Mouse (Mus musculus) midbrain, postnatal 0 days (tissue): Measurements from ENCODE around the gene Dnhd1. TPM values are rescaled to one million over a fixed set of nuclear protein-coding genes. Genes with fewer than 3 reads are reported as not detected.

Experiments used
- ATAC-seq: fragments of 200-750 bp; cut with Nextera tagmentation; 2 replicates; pipeline ENCODE4 v1.8.0; 2017; ENCODE audit warnings: moderate number of reproducible peaks, mild to moderate bottlenecking, moderate TSS enrichment, moderate library complexity; ENCODE audit not compliant: low FRiP score
- DNase-seq: peaks from one replicate; pipeline ENCODE4 v3.0.0-alpha.2; 2015; ENCODE audit warnings: low spot score
- H3K27ac ChIP-seq: fragments of 300-500 bp; sonication (generic); 2 replicates; pipeline ENCODE4 v1.5.1; 2014; ENCODE audit warnings: low read depth, mild to moderate bottlenecking, low read length, mixed read lengths
- H3K27me3 ChIP-seq: fragments of 300-500 bp; sonication (generic); 2 replicates; pipeline ENCODE4 v1.6.1; 2014; ENCODE audit warnings: low read length, control low read depth, mixed read lengths; ENCODE audit not compliant: insufficient read depth
- H3K36me3 ChIP-seq: fragments of 300-500 bp; sonication (generic); 2 replicates; pipeline ENCODE4 v1.6.1; 2014; ENCODE audit warnings: low read length, control low read depth, mixed read lengths; ENCODE audit not compliant: insufficient read depth
- H3K4me1 ChIP-seq: fragments of 300-500 bp; sonication (generic); 2 replicates; pipeline ENCODE4 v1.6.1; 2014; ENCODE audit warnings: mild to moderate bottlenecking, control low read depth, antibody characterized with exemption, low read length, mixed read lengths; ENCODE audit not compliant: insufficient read depth
- H3K4me2 ChIP-seq: fragments of 300-500 bp; sonication (generic); 2 replicates; pipeline ENCODE4 v1.6.1; 2014; ENCODE audit warnings: low read depth, mild to moderate bottlenecking, low read length, mixed read lengths; ENCODE audit not compliant: poor library complexity, severe bottlenecking
- H3K4me3 ChIP-seq: fragments of 300-500 bp; sonication (generic); 2 replicates; pipeline ENCODE4 v1.5.1; 2014; ENCODE audit warnings: low read depth, mild to moderate bottlenecking, low read length, moderate library complexity
- H3K9ac ChIP-seq: fragments of 300-500 bp; sonication (generic); replicated peaks from 2 replicates; pipeline ENCODE4 v1.6.1; 2014; ENCODE audit warnings: mild to moderate bottlenecking, low read length, moderate library complexity, mixed read lengths; ENCODE audit not compliant: poor library complexity, severe bottlenecking
- H3K9me3 ChIP-seq: fragments of 300-500 bp; sonication (generic); 2 replicates; pipeline ENCODE4 v1.6.1; 2016; ENCODE audit warnings: low read length, control low read depth
- CTCF ChIP-seq: IDR thresholded peaks from 2 replicates; pipeline ENCODE4 v1.5.1; 2016; ENCODE audit warnings: antibody characterized with exemption, mild to moderate bottlenecking
- whole genome bisulfite sequencing: fragments of 180-500 bp; shearing (Covaris S2); extraction: QIAGEN DNeasy Blood & Tissue Kit; methylation state at CpG from one replicate; pipeline ENCODE4 v1.1.7; 2014; 5-methylcytosine and 5-hydroxymethylcytosine counted together
- polyA plus RNA-seq: library from polyadenylated mRNA; unstranded; fragments of >200 nt; fragmentation: Nextera tagmentation; extraction: Ambion mirVana; gene quantifications from 2 replicates; pipeline ENCODE4 v1.2.1, GENCODE M21; 2015
- total RNA-seq: library from RNA; depleted of rRNA; stranded (reverse); fragments of >200 nt; gene quantifications from 2 replicates; pipeline ENCODE4 v1.2.3, GENCODE M21; 2014; rRNA removed

Gene Dnhd1
- total RNA-seq (3.8 and 5.2 TPM in 2 replicates), polyA plus RNA-seq (1.8 and 1.9 TPM in 2 replicates)

GRCm38 (mm10) chr7:105650639-105651435 is at the start of gene Dnhd1:
Gene Dnhd1 (plus strand): TSS chr7:105650827.
- Histone ChIP-seq H3K27ac (no peak within 1 kb of the TSS), H3K9ac (peak within 1 kb of the TSS; percentile 33), H3K4me1 (peaks cover 2% of the 10 kb centered on the region; the same call in 1 of the 2 replicates), H3K36me3 (no peaks in the 10 kb centered on the region), H3K9me3 (no peaks in the 10 kb centered on the region), H3K4me2 (peak within 1 kb of the TSS; percentile 71), H3K27me3 (no peaks in the 10 kb centered on the region), H3K4me3 (peak within 1 kb of the TSS; percentile 36)
- ATAC-seq (peak; percentile 86), DNase-seq (peak; percentile 67)
- WGBS = 2% methylated on average over 17 of the region's 17 CpGs
- TF ChIP-seq CTCF = peak; percentile 65

- WGBS = 36% methylated on average over 9 of the region's 9 CpGs
- Histone ChIP-seq H3K27ac (no peak overlapping the region), H3K27me3 (no peaks in the 10 kb centered on the region), H3K4me2 (no peak overlapping the region), H3K9me3 (no peaks in the 10 kb centered on the region), H3K4me3 (no peak overlapping the region), H3K9ac (no peak overlapping the region), H3K36me3 (no peaks in the 10 kb centered on the region), H3K4me1 (no peaks in the 10 kb centered on the region)
- no peak for ATAC-seq
- peak; percentile 73 for TF ChIP-seq CTCF
- DNase-seq = peak; percentile 62
These were observed 47.6 kb upstream of the Dnhd1 start for GRCm38 (mm10) chr7:105602860-105603623.

GRCm38 (mm10) chr7:105608467-105608866 is 42.2 kb upstream of the Dnhd1 start:
- WGBS = 87% methylated on average over 3 of the region's 3 CpGs
- no peak overlapping the region for H3K4me3 ChIP-seq
- H3K9me3 ChIP-seq = no peaks in the 10 kb centered on the region
- H3K36me3 ChIP-seq = peaks cover 35% of the 10 kb centered on the region
- no peak overlapping the region for H3K4me2 ChIP-seq
- ATAC-seq (no peak), DNase-seq (no peak)
- TF ChIP-seq CTCF = no peak
- no peaks in the 10 kb centered on the region for H3K27me3 ChIP-seq
- H3K9ac ChIP-seq = no peak overlapping the region
- no peaks in the 10 kb centered on the region for H3K4me1 ChIP-seq
- H3K27ac ChIP-seq = no peak overlapping the region

- Histone ChIP-seq H3K9ac (no peak overlapping the region), H3K4me3 (no peak overlapping the region), H3K4me2 (no peak overlapping the region), H3K36me3 (peaks cover 65% of the 10 kb centered on the region), H3K4me1 (no peaks in the 10 kb centered on the region), H3K27ac (no peak overlapping the region), H3K27me3 (no peaks in the 10 kb centered on the region), H3K9me3 (no peaks in the 10 kb centered on the region)
- no peak for DNase-seq
- WGBS = 94% methylated on average over 1 of the region's 1 CpGs
- TF ChIP-seq CTCF = no peak
- no peak for ATAC-seq
These were observed 38.9 kb upstream of the Dnhd1 start for GRCm38 (mm10) chr7:105611767-105612166.

GRCm38 (mm10) chr7:105614400-105614799 is 36.2 kb upstream of the Dnhd1 start:
- Histone ChIP-seq H3K4me1 (no peaks in the 10 kb centered on the region), H3K27me3 (no peaks in the 10 kb centered on the region), H3K4me3 (no peak overlapping the region), H3K4me2 (no peak overlapping the region), H3K9ac (no peak overlapping the region), H3K27ac (no peak overlapping the region), H3K9me3 (no peaks in the 10 kb centered on the region), H3K36me3 (peaks cover 91% of the 10 kb centered on the region)
- TF ChIP-seq CTCF = no peak
- WGBS = 93% methylated on average over 1 of the region's 1 CpGs
- DNase-seq (no peak), ATAC-seq (no peak)

- Histone ChIP-seq H3K4me3 (no peak overlapping the region), H3K27ac (no peak overlapping the region), H3K4me2 (no peak overlapping the region), H3K9ac (no peak overlapping the region), H3K4me1 (no peaks in the 10 kb centered on the region), H3K9me3 (no peaks in the 10 kb centered on the region), H3K36me3 (peaks cover 96% of the 10 kb centered on the region), H3K27me3 (no peaks in the 10 kb centered on the region)
- ATAC-seq = no peak
- 82% methylated on average over 1 of the region's 1 CpGs for WGBS
- TF ChIP-seq CTCF = no peak
- DNase-seq = no peak
These were observed 34.9 kb upstream of the Dnhd1 start for GRCm38 (mm10) chr7:105615720-105616119.
